Mouse (Mus musculus): ENCODE measurements at regions not wholly inside any gene's neighbourhood (a gene's known extent, or its start where the extent isn't known, plus 50 kb on each side); places are given as distances from the start of the nearest gene placed in this dataset.

DNA sequence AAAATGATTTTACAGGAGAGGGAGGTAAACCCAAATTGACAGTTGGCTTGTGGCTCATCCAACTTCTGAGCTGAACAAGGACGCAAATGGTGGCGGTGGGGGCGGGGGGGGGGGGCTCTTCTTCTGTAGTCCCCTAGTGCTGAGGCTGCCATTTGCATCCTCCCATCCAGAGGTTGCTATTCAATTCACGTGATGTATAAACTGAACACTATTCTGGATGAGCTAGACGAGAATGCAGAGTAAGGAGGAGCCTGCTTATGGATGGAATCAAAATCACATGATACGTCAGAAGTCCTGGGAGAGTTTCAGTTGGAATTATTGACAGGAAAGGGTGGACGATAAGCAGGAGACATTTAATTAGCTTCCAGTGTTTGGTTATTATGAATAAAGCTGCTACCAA is 67.3 kb upstream of the Gli3 start:
- TF ChIP-seq TCF12 (IDR thresholded peaks at IDR 0.05; ENCODE audit: low read depth, low read length) (no peak), CHD1 (IDR thresholded peaks at IDR 0.05; ENCODE audit: low read depth, low read length) (no peak), RCOR1 (IDR thresholded peaks at IDR 0.05; ENCODE audit: low read depth, low read length) (no peak), NELFE (IDR thresholded peaks at IDR 0.05; ENCODE audit: low read depth, low read length) (no peak), EP300 (IDR thresholded peaks at IDR 0.05; ENCODE audit: low read depth in 1 of 2, low read length in 2 of 2) (no peak), JUND (IDR thresholded peaks at IDR 0.05; ENCODE audit: low read depth, low read length) (no peak), MAZ (IDR thresholded peaks at IDR 0.05; ENCODE audit: low read depth, low read length) (no peak), HCFC1 (IDR thresholded peaks at IDR 0.05; ENCODE audit: low read depth, low read length) (no peak), ETS1 (IDR thresholded peaks at IDR 0.05; ENCODE audit: low read depth, low read length) (no peak), POLR2AphosphoS2 (IDR thresholded peaks at IDR 0.05; ENCODE audit: low read length) (no peak), BHLHE40 (IDR thresholded peaks at IDR 0.05; ENCODE audit: borderline replicate concordance, low read depth, low read length) (no peak), KAT2A (conservative IDR thresholded peaks at IDR 0.05; ENCODE audit: low read depth, low read length) (no peak), SIN3A (IDR thresholded peaks at IDR 0.05; ENCODE audit: low read length) (no peak), SMC3 (IDR thresholded peaks at IDR 0.05; ENCODE audit: low read depth, low read length) (no peak), ZKSCAN1 (IDR thresholded peaks at IDR 0.05; ENCODE audit: low read depth, low read length) (no peak), ZC3H11A (IDR thresholded peaks at IDR 0.05; ENCODE audit: low read depth, low read length) (no peak), USF1 (IDR thresholded peaks at IDR 0.05; ENCODE audit: low read depth, low read length) (no peak), CHD2 (IDR thresholded peaks at IDR 0.05; ENCODE audit: low read length) (no peak), NRF1 (IDR thresholded peaks at IDR 0.05; ENCODE audit: insufficient read depth, low read depth, low read length, poor library complexity, severe bottlenecking) (no peak)
- H3K36me3 ChIP-seq (ENCODE audit: control insufficient read depth in 1 of 2, insufficient read depth in 2 of 2, low read length in 2 of 2) = no peaks in the 10 kb centered on the region
- H3K9ac ChIP-seq (ENCODE audit: control insufficient read depth, low read depth, low read length, poor library complexity, severe bottlenecking) = no peak overlapping the region
- H3K79me2 ChIP-seq (ENCODE audit: control insufficient read depth, insufficient read depth, low read length, poor library complexity) = no peaks in the 10 kb centered on the region
- H3K4me3 ChIP-seq (ENCODE audit: control insufficient read depth in 1 of 2, insufficient read depth in 1 of 2, low read depth in 2 of 2, low read length in 2 of 2) = no peak overlapping the region
- no peaks in the 10 kb centered on the region for H3K27me3 ChIP-seq (ENCODE audit: control insufficient read depth in 1 of 2, insufficient read depth in 2 of 2, low read length in 2 of 2)
- H3K27ac ChIP-seq (ENCODE audit: control insufficient read depth, low read depth, low read length) = no peak overlapping the region
- no peaks in the 10 kb centered on the region for H3K9me3 ChIP-seq (replicated peaks; ENCODE audit: insufficient read depth, low read length)
- H3K4me1 ChIP-seq (ENCODE audit: control insufficient read depth in 1 of 2, insufficient read depth in 2 of 2, low read length in 2 of 2) = no peaks in the 10 kb centered on the region
- DNase-seq (ENCODE audit: low read depth, low spot score) = no peak

DNA sequence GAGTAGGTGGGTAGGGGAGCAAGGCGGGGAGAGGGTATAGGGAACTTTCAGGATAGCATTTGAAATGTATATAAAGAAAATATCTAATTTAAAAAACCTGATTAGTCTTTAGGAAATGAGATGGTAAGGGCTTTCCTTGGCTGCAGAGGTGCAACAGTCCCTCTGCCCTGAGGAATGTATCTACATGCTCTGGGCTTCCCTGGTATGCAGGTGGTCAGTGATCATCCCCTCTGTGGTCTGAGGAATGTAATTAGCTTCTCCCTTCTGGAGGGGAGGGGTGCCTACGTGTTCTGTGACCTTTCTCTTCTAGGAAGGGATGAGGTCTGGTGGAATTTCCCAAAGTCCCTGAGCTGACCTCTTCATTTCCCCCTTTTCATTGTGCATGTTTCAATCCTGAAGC is 64.4 kb upstream of the Gli3 start:
- Histone ChIP-seq H3K4me1 (ENCODE audit: control insufficient read depth in 1 of 2, insufficient read depth in 2 of 2, low read length in 2 of 2) (no peaks in the 10 kb centered on the region), H3K27me3 (ENCODE audit: control insufficient read depth in 1 of 2, insufficient read depth in 2 of 2, low read length in 2 of 2) (no peaks in the 10 kb centered on the region), H3K9me3 (replicated peaks; ENCODE audit: insufficient read depth, low read length) (no peaks in the 10 kb centered on the region), H3K4me3 (ENCODE audit: control insufficient read depth in 1 of 2, insufficient read depth in 1 of 2, low read depth in 2 of 2, low read length in 2 of 2) (no peak overlapping the region), H3K36me3 (ENCODE audit: control insufficient read depth in 1 of 2, insufficient read depth in 2 of 2, low read length in 2 of 2) (no peaks in the 10 kb centered on the region), H3K79me2 (ENCODE audit: control insufficient read depth, insufficient read depth, low read length, poor library complexity) (no peaks in the 10 kb centered on the region), H3K9ac (ENCODE audit: control insufficient read depth, low read depth, low read length, poor library complexity, severe bottlenecking) (no peak overlapping the region), H3K27ac (ENCODE audit: control insufficient read depth, low read depth, low read length) (no peak overlapping the region)
- TF ChIP-seq ETS1 (IDR thresholded peaks at IDR 0.05; ENCODE audit: low read depth, low read length) (no peak), POLR2AphosphoS2 (IDR thresholded peaks at IDR 0.05; ENCODE audit: low read length) (no peak)
- no peak for DNase-seq (ENCODE audit: low read depth, low spot score)

Data from MEL (cell line).